Mouse (Mus musculus): ENCODE data around the gene Acbd4. TPM values are rescaled to one million over a fixed set of nuclear protein-coding genes. Genes with fewer than 3 reads are reported as not detected.

Acbd4 gene
- polyA plus RNA-seq (2014; fragmentation: Nextera tagmentation; extraction: Ambion mirVana) = 13.0 and 14.5 TPM in 2 replicates

GRCm38 (mm10) chr11:103101481-103101865, at the start of gene Acbd4, which contains the start of gene Plcd3:
Acbd4 (plus strand) TSS chr11:103101682.
Plcd3 (minus strand) TSS chr11:103101658.
- DNase-seq (ENCODE audit: low spot score) = no peak
- ATAC-seq (replicated peaks; ENCODE audit: low FRiP score, low TSS enrichment, low read depth) = peak; percentile 54
- H3K4me1 ChIP-seq (replicated peaks; ENCODE audit: control insufficient read depth, insufficient read depth, low read length) = peaks cover 21% of the 10 kb centered on the region
- peaks cover 9% of the 10 kb centered on the region; the same call in 1 of the 2 replicates for H3K27me3 ChIP-seq (replicated peaks; ENCODE audit: control insufficient read depth, insufficient read depth, low read length)
- peak within 1 kb of the TSS; percentile 37 for H3K9ac ChIP-seq (ENCODE audit: low read length)
- H3K27ac ChIP-seq (ENCODE audit: low read depth) = no peak within 1 kb of the TSS
- WGBS = under 1% methylated on average over 34 of the region's 34 CpGs
- H3K4me2 ChIP-seq (ENCODE audit: low read length) = peak within 1 kb of the TSS; percentile 90
- no peaks in the 10 kb centered on the region for H3K36me3 ChIP-seq (ENCODE audit: control insufficient read depth, insufficient read depth, low read length)
- H3K4me3 ChIP-seq (ENCODE audit: low read depth, low read length) = peak within 1 kb of the TSS; percentile 40
- no peaks in the 10 kb centered on the region for H3K9me3 ChIP-seq (ENCODE audit: control insufficient read depth, low read length)

GRCm38 (mm10) chr11:103052078-103052477, 49.4 kb upstream of the Acbd4 start:
- H3K9ac ChIP-seq (ENCODE audit: low read length) = no peak overlapping the region
- no peak for DNase-seq (ENCODE audit: low spot score)
- ATAC-seq (replicated peaks; ENCODE audit: low FRiP score, low TSS enrichment, low read depth) = no peak
- no peaks in the 10 kb centered on the region for H3K27me3 ChIP-seq (replicated peaks; ENCODE audit: control insufficient read depth, insufficient read depth, low read length)
- no peaks in the 10 kb centered on the region for H3K4me1 ChIP-seq (replicated peaks; ENCODE audit: control insufficient read depth, insufficient read depth, low read length)
- H3K36me3 ChIP-seq (ENCODE audit: control insufficient read depth, insufficient read depth, low read length) = peaks cover 71% of the 10 kb centered on the region
- H3K4me3 ChIP-seq (ENCODE audit: low read depth, low read length) = no peak overlapping the region
- no peak overlapping the region for H3K4me2 ChIP-seq (ENCODE audit: low read length)
- H3K27ac ChIP-seq (ENCODE audit: low read depth) = no peak overlapping the region
- 88% methylated on average over 6 of the region's 6 CpGs for WGBS
- H3K9me3 ChIP-seq (ENCODE audit: control insufficient read depth, low read length) = no peaks in the 10 kb centered on the region

- Histone ChIP-seq H3K27ac (ENCODE audit: low read depth) (no peak overlapping the region), H3K9me3 (ENCODE audit: control insufficient read depth, low read length) (no peaks in the 10 kb centered on the region), H3K4me1 (replicated peaks; ENCODE audit: control insufficient read depth, insufficient read depth, low read length) (no peaks in the 10 kb centered on the region), H3K4me3 (ENCODE audit: low read depth, low read length) (no peak overlapping the region), H3K36me3 (ENCODE audit: control insufficient read depth, insufficient read depth, low read length) (peaks cover 78% of the 10 kb centered on the region), H3K9ac (ENCODE audit: low read length) (no peak overlapping the region), H3K4me2 (ENCODE audit: low read length) (no peak overlapping the region), H3K27me3 (replicated peaks; ENCODE audit: control insufficient read depth, insufficient read depth, low read length) (no peaks in the 10 kb centered on the region)
- no peak for DNase-seq (ENCODE audit: low spot score)
- ATAC-seq (replicated peaks; ENCODE audit: low FRiP score, low TSS enrichment, low read depth) = no peak
- WGBS = 93% methylated on average over 18 of the region's 18 CpGs
Observed at GRCm38 (mm10) chr11:103053191-103054076, 48.0 kb upstream of the Acbd4 start.

GRCm38 (mm10) chr11:103054798-103055197, 46.7 kb upstream of the Acbd4 start:
- 50% methylated on average over 6 of the region's 6 CpGs for WGBS
- Histone ChIP-seq H3K27ac (ENCODE audit: low read depth) (no peak overlapping the region), H3K4me1 (replicated peaks; ENCODE audit: control insufficient read depth, insufficient read depth, low read length) (no peaks in the 10 kb centered on the region)

GRCm38 (mm10) chr11:103056636-103057035, 44.8 kb upstream of the Acbd4 start:
- no peaks in the 10 kb centered on the region for H3K27me3 ChIP-seq (replicated peaks; ENCODE audit: control insufficient read depth, insufficient read depth, low read length)
- no peaks in the 10 kb centered on the region for H3K4me1 ChIP-seq (replicated peaks; ENCODE audit: control insufficient read depth, insufficient read depth, low read length)
- 99% methylated on average over 7 of the region's 7 CpGs for WGBS
- peaks cover 91% of the 10 kb centered on the region for H3K36me3 ChIP-seq (ENCODE audit: control insufficient read depth, insufficient read depth, low read length)
- DNase-seq (ENCODE audit: low spot score) (no peak), ATAC-seq (replicated peaks; ENCODE audit: low FRiP score, low TSS enrichment, low read depth) (no peak)
- H3K4me3 ChIP-seq (ENCODE audit: low read depth, low read length) = no peak overlapping the region
- H3K27ac ChIP-seq (ENCODE audit: low read depth) = no peak overlapping the region
- H3K9me3 ChIP-seq (ENCODE audit: control insufficient read depth, low read length) = no peaks in the 10 kb centered on the region
- H3K9ac ChIP-seq (ENCODE audit: low read length) = no peak overlapping the region
- no peak overlapping the region for H3K4me2 ChIP-seq (ENCODE audit: low read length)

More at GRCm38 (mm10) chr11:103054798-103055197, 46.7 kb upstream of the Acbd4 start:
- Histone ChIP-seq H3K27me3 (replicated peaks; ENCODE audit: control insufficient read depth, insufficient read depth, low read length) (no peaks in the 10 kb centered on the region), H3K36me3 (ENCODE audit: control insufficient read depth, insufficient read depth, low read length) (peaks cover 88% of the 10 kb centered on the region), H3K4me2 (ENCODE audit: low read length) (no peak overlapping the region), H3K9me3 (ENCODE audit: control insufficient read depth, low read length) (no peaks in the 10 kb centered on the region), H3K9ac (ENCODE audit: low read length) (no peak overlapping the region), H3K4me3 (ENCODE audit: low read depth, low read length) (no peak overlapping the region)
- no peak for ATAC-seq (replicated peaks; ENCODE audit: low FRiP score, low TSS enrichment, low read depth)
- DNase-seq (ENCODE audit: low spot score) = peak; percentile 83

GRCm38 (mm10) chr11:103058499-103059085, 42.9 kb upstream of the Acbd4 start:
- Histone ChIP-seq H3K9me3 (ENCODE audit: control insufficient read depth, low read length) (no peaks in the 10 kb centered on the region), H3K4me2 (ENCODE audit: low read length) (no peak overlapping the region), H3K36me3 (ENCODE audit: control insufficient read depth, insufficient read depth, low read length) (peaks cover 86% of the 10 kb centered on the region), H3K4me3 (ENCODE audit: low read depth, low read length) (no peak overlapping the region), H3K4me1 (replicated peaks; ENCODE audit: control insufficient read depth, insufficient read depth, low read length) (no peaks in the 10 kb centered on the region), H3K27ac (ENCODE audit: low read depth) (no peak overlapping the region), H3K9ac (ENCODE audit: low read length) (no peak overlapping the region), H3K27me3 (replicated peaks; ENCODE audit: control insufficient read depth, insufficient read depth, low read length) (no peaks in the 10 kb centered on the region)
- DNase-seq (ENCODE audit: low spot score) = no peak
- WGBS = 66% methylated on average over 3 of the region's 3 CpGs
- no peak for ATAC-seq (replicated peaks; ENCODE audit: low FRiP score, low TSS enrichment, low read depth)

GRCm38 (mm10) chr11:103066191-103067050, 35.1 kb upstream of the Acbd4 start:
- H3K9ac ChIP-seq (ENCODE audit: low read length) = no peak overlapping the region
- no peaks in the 10 kb centered on the region for H3K9me3 ChIP-seq (ENCODE audit: control insufficient read depth, low read length)
- ATAC-seq (replicated peaks; ENCODE audit: low FRiP score, low TSS enrichment, low read depth) (no peak), DNase-seq (ENCODE audit: low spot score) (no peak)
- peaks cover 86% of the 10 kb centered on the region for H3K36me3 ChIP-seq (ENCODE audit: control insufficient read depth, insufficient read depth, low read length)
- no peak overlapping the region for H3K4me2 ChIP-seq (ENCODE audit: low read length)
- no peak overlapping the region for H3K27ac ChIP-seq (ENCODE audit: low read depth)
- 98% methylated on average over 14 of the region's 14 CpGs for WGBS
- no peaks in the 10 kb centered on the region for H3K27me3 ChIP-seq (replicated peaks; ENCODE audit: control insufficient read depth, insufficient read depth, low read length)
- no peaks in the 10 kb centered on the region for H3K4me1 ChIP-seq (replicated peaks; ENCODE audit: control insufficient read depth, insufficient read depth, low read length)
- H3K4me3 ChIP-seq (ENCODE audit: low read depth, low read length) = no peak overlapping the region

GRCm38 (mm10) chr11:103067051-103067361, 34.5 kb upstream of the Acbd4 start:
- Histone ChIP-seq H3K4me2 (ENCODE audit: low read length) (no peak overlapping the region), H3K4me3 (ENCODE audit: low read depth, low read length) (no peak overlapping the region), H3K9ac (ENCODE audit: low read length) (no peak overlapping the region), H3K36me3 (ENCODE audit: control insufficient read depth, insufficient read depth, low read length) (peaks cover 80% of the 10 kb centered on the region), H3K27me3 (replicated peaks; ENCODE audit: control insufficient read depth, insufficient read depth, low read length) (no peaks in the 10 kb centered on the region), H3K4me1 (replicated peaks; ENCODE audit: control insufficient read depth, insufficient read depth, low read length) (no peaks in the 10 kb centered on the region), H3K27ac (ENCODE audit: low read depth) (no peak overlapping the region), H3K9me3 (ENCODE audit: control insufficient read depth, low read length) (no peaks in the 10 kb centered on the region)
- DNase-seq (ENCODE audit: low spot score) (no peak), ATAC-seq (replicated peaks; ENCODE audit: low FRiP score, low TSS enrichment, low read depth) (no peak)
- 95% methylated on average over 6 of the region's 6 CpGs for WGBS

Measured in intestine, embryonic 14.5 days (tissue).